Mouse (Mus musculus) cerebellum, adult 11 months (tissue): ENCODE measurements at regions not wholly inside any gene's neighbourhood (a gene's known extent, or its start where the extent isn't known, plus 50 kb on each side); places are given as distances from the start of the nearest gene placed in this dataset.

Experiments used
- DNase-seq: peaks from one replicate; pipeline ENCODE4 v3.0.0; 2022

DNA sequence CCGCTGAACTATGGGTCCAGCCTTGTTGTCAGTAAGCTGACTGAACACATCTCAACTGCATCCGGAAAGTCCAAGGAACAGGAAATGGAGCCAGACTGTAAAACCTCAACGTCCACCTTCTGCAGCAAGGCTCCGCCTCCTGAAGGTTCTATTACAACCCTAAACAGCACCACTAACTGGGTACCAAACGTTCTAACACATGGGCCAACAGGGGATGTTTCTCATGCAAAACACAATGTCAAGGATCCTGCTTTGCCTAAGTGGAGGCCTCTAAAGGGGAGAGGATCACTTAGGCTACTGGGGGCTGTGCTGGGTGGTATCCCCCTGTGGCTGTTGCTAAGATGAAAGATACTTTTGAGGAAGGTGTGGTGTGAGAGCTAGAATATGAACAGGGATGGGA lies 51.0 kb upstream of the Stt3b start:
- no peak for DNase-seq

- no peak for DNase-seq
These were observed 51.7 kb upstream of the Stt3b start for GRCm38 (mm10) chr9:115361881-115362280.

- no peak for DNase-seq
These were observed 52.3 kb upstream of the Stt3b start for GRCm38 (mm10) chr9:115362486-115362885.

- no peak for DNase-seq
These were observed 55.0 kb upstream of the Stt3b start for GRCm38 (mm10) chr9:115364919-115365861.

DNA sequence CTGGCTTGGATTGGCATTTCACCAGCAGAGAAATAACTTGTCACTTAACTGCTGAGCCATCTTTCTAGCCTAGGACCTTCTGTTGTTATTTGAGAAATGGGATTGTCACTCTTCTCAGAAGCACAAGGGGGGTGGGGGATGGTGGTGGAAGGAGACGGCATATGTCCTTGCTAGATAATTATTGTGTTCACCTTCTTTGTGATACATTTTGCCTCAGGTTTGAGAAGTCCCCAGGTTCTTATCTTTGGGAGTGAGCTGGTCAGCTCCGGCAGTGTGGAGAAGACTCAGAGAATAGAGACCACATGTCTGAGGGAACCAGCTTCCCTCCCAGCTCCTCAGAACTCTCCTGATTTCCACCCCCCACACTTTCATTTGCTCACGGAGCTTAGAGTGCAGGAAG lies 57.6 kb upstream of the Stt3b start:
- no peak for DNase-seq

DNA sequence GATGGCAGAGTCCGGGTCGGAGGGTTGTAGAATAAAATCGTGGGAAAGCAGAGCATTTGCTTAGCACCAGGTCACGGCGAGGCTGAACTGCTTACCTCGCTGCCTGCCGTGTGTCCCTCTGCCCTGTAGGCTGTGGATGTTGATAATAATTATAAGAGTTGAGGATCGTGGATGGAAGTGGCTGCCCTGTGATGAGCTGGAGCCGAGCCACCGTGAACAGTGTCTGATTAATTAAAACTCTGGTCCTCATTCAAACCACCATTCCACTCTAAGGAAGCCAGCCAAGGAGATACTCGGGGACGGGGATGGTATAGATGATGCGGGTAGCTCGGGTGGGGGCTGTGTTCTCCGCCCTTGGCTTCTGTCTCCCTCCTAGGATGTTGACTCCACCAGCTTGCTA lies 70.1 kb upstream of the Stt3b start:
- DNase-seq = no peak

DNA sequence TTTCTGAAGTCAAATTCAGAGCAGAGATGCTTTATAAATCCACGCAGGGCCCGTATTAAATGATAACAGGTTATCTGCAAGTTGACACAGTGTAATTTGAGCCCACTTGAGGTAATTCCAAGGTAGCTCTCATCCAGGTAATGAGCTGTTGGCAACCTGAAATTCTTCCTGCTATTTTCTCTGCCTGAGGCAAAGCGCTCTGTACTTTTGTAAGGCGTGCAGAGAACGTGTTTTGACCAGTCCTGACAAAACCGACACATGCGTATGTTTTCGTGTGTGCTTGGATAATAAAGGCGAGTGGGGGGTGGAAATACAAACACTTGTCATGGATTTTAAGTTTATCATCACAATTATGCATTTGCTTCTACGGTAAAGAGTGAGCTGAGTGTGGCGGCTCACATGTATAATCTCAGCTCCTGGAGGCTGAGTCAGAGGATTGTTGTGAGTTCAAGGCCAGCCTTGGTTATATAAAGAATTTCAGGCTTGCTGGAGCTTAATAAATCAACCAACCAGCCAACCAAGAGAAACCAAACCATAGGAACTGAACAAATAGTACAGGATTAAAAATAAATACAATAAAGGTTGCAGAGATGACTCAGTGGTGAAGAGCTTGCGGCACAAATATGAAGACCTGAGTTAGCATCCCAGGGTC lies 72.7 kb upstream of the Stt3b start:
- no peak for DNase-seq

DNA sequence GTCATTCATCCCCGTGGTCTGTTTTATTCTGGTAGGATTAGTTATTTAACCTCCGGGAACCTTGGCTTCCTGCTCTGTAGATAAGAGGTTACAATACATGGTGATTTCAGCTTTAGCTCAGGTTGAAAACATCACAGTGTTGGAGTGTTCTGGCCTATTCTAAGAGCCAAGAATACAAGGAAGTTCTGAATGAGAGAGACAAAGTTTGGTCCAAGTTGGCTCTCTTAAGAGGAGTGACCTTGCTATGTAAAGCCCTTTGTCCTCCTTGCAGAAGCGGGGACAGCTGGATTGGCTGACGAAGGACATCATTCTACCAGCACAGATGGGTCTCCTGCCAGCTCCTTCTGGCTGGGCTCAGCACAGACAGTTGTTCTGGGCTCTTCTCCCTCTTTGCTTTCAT lies 73.7 kb upstream of the Stt3b start:
- DNase-seq = no peak

GRCm38 (mm10) chr9:115384345-115384744 lies 74.1 kb upstream of the Stt3b start:
- DNase-seq = no peak

GRCm38 (mm10) chr9:115387471-115388360 lies 77.5 kb upstream of the Stt3b start:
- no peak for DNase-seq

DNA sequence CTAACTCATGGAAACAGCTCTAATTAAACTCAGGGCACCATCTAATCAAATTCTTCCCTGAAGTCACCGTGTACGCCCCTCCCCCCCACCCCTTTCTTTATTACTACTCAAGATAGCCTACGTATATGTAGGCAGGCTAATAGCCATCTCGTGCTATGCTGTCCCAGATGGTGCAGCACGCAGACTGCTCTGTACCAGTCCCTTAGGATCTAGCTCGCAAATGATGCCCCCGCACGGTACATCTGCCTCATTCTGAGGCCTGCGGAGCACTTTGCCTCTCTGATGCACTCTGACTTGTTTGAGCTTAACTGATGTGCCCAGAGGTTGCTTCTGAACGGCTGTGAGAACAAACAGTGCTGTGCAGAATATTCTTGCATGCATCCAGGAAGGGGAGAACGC lies 78.1 kb upstream of the Stt3b start:
- DNase-seq = no peak

- DNase-seq = no peak
These were observed 78.9 kb upstream of the Stt3b start for GRCm38 (mm10) chr9:115389082-115389481.

DNA sequence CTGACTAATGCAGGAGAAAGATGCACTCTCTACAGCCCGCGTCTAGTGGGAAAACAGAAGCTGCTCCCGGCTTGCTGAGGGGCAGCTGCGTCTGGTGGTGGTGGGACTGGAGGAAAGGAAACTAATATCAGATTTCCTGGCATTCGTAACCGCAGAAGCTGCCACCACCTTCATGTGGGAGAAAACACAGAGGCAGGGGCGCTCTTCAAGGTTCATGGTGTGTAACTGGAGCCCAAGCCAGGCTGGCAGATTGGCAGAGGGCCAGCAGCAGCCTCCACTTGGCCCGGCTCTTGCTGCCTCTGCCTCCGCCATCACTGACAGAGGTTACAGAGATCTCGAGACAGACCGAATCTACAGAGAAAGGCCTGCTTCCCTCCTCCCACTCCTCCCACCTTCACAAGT lies 80.7 kb upstream of the Stt3b start:
- DNase-seq = no peak

DNA sequence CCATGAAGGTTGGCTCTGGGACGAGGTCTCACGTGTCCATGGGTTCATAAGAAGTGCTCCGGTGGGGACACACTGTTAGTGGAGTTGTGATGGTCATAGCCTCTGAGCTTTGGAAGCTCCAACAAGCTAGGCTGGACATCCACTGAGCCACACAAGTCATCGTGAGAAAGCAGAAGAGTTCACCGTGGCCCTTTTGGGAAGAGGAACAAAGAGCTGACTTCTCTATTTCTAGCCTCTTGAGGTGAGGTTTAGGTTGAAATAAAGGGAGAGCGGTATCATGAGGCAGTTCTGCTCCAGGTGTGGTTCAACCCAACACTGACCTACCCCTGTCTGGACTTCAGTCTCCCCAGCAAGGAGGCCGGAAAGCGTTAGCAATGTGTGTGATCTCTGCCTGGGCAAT lies 85.3 kb upstream of the Stt3b start:
- DNase-seq = no peak

GRCm38 (mm10) chr9:115400461-115400860 lies 90.2 kb upstream of the Stt3b start:
- DNase-seq = no peak

DNA sequence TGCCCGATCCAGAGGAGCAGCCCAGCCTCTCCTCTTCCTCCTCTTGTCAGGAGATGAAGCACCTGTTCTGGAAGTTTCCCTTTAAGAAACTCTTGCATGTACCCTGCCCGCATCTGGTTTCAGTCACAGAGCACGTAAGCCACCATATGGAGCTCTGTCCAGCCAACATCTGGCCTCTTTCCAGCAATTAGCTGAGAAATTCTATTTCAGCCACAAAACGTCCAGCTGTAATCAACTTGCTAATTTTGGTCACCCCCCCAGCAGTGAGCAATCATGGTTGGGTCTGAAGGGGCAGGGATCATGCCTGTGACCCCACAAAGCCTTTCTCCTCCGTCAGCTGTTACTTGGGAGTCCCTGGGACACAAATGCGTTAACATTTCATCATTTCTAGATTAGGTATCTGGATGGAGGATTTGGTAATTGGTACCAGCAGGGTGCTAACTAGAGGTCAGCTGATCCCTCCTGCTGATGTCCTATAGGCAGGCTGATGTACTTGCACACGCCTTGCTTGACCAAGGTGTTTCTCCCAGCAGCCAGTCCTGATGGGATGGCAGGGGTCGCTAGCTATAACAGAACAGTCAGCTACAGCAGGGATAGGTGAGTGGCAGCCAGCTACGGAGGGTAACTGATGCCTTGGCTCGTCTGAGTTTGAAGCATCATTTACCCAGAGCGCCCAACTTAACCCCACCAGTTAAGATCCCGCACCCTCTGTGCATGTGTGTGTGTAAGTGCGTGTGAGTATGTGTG lies 91.4 kb upstream of the Stt3b start:
- no peak for DNase-seq

- no peak for DNase-seq
These were observed 92.4 kb upstream of the Stt3b start for GRCm38 (mm10) chr9:115402661-115403060.

- DNase-seq = no peak
These were observed 93.2 kb upstream of the Stt3b start for GRCm38 (mm10) chr9:115403354-115403968.

- no peak for DNase-seq
These were observed 97.8 kb upstream of the Stt3b start for GRCm38 (mm10) chr9:115407901-115408470.

DNA sequence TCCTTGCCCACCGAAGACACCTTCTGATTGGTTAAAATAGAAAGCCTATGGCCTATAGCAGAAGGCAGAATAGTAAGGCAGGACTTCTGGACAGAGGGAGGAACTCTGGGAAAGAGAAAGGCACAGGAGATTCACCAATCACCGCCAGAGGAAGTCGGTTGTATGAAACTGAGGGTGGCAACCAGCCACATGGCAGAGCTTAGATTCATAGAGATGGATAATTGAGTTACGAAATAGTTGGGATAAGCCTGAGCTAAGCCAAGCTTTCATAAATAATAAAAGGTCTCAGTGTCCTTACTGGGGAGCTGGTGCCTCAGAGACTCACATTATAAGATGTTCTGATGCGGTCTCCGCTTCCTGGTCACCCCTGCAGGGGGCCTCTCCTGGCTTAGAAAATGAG lies 98.7 kb upstream of the Stt3b start:
- no peak for DNase-seq

DNA sequence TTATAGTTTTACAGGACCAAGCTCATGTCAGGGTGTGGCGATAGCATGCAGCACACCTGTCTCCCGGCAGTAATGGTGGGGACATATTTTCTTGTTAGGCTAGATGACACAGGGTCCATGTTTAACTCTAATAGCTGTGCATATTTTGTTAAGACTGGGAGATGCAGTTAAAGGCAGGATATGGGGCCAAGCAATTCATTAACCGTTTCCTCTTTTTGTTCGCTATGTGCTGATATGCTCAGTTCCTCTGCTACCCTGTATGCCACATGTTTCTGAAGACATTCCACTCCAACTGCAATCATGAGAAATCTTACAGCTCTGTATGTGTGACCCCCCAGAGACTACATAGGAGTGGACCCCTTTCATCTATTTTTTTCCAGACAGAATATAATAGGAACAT lies 104.0 kb upstream of the Stt3b start:
- DNase-seq = no peak

DNA sequence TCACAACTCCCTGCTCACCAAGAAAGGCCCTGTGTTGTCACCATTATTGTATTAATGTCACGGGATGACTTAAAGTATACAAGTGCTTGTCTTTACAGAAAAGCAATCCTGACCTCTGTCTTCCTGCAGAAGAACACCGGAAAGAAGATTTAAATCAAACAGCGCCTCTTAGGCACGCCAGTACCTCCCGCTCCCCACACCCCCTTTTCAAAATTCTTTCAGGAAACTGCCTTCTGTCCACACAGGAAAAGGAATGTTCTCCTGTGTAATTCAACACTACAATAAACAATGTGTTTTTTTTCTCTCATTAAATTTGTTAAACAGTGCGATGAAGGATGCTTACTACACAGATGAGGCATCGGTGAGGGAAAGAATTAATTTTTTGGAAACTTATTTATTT lies 112.6 kb upstream of the Stt3b start:
- no peak for DNase-seq
